Mouse (Mus musculus): ENCODE data around the gene Fndc1.

Gene Fndc1

DNA sequence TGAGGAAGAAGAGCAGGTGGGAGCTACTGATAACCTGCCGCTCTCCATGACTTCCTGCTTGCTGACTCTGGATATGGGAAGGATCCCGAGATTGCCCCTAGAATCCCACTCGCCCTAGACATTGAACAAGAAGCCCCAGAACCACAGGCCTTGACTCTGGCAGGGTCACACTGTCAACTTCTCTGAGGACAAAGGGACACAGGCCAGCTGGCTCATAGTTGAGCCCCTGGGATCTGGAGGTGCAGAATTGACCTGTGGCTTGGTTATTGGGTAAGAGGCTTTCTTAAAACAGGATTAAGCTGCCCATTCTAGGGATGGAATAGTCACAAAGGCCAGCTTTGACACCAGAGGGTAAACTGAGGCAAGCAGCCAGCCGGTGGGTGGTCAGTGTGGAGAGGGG is 136.8 kb downstream of the Fndc1 start:
- DNase-seq (ENCODE audit: low spot score): no peak
